Mouse (Mus musculus) spleen, embryonic (tissue): Measurements from ENCODE around the gene Slc2a9.

Experiments
- CTCF ChIA-PET: fragments of 350-600 bp; sonication (Branson Sonifier 250); formaldehyde crosslinking; loops from one replicate; lab custom pipeline; 2022; lab: Charles Lee

Gene Slc2a9

GRCm38 (mm10) chr5:38502992-38503391, at the start of gene Slc2a9:
Gene Slc2a9, minus strand, starts transcription at chr5:38503143.
- CTCF ChIA-PET = no interaction called here

GRCm38 (mm10) chr5:38552615-38553014, 49.7 kb upstream of the Slc2a9 start:
- CTCF ChIA-PET = no interaction called here

- CTCF ChIA-PET = no interaction called here
These were observed 47.4 kb upstream of the Slc2a9 start for GRCm38 (mm10) chr5:38550221-38550768.

GRCm38 (mm10) chr5:38549461-38549909, 46.5 kb upstream of the Slc2a9 start:
- CTCF ChIA-PET = no interaction called here

- CTCF ChIA-PET = no interaction called here
These were observed 44.4 kb upstream of the Slc2a9 start for GRCm38 (mm10) chr5:38547375-38547774.

GRCm38 (mm10) chr5:38544423-38545415, 41.8 kb upstream of the Slc2a9 start:
- CTCF ChIA-PET = no interaction called here

GRCm38 (mm10) chr5:38543496-38544217, 40.7 kb upstream of the Slc2a9 start:
- CTCF ChIA-PET = no interaction called here

- CTCF ChIA-PET = no interaction called here
These were observed 38.8 kb upstream of the Slc2a9 start for GRCm38 (mm10) chr5:38541728-38542127.

GRCm38 (mm10) chr5:38540898-38541297, 38.0 kb upstream of the Slc2a9 start:
- CTCF ChIA-PET = no interaction called here

- CTCF ChIA-PET = no interaction called here
These were observed 35.6 kb upstream of the Slc2a9 start for GRCm38 (mm10) chr5:38538508-38538907.

- CTCF ChIA-PET = no interaction called here
These were observed 34.9 kb upstream of the Slc2a9 start for GRCm38 (mm10) chr5:38537845-38538244.

GRCm38 (mm10) chr5:38536822-38537221, 33.9 kb upstream of the Slc2a9 start:
- CTCF ChIA-PET = no interaction called here

GRCm38 (mm10) chr5:38532084-38532483, 29.1 kb upstream of the Slc2a9 start:
- CTCF ChIA-PET = no interaction called here

GRCm38 (mm10) chr5:38529724-38530428, 26.9 kb upstream of the Slc2a9 start:
- CTCF ChIA-PET = no interaction called here

GRCm38 (mm10) chr5:38522977-38523376, 20.0 kb upstream of the Slc2a9 start:
- CTCF ChIA-PET = interaction anchor here (0.7 kb wide), 1 partner anchor 217 kb away, joined by 4 read pairs; no protein-coding TSS in a partner anchor

GRCm38 (mm10) chr5:38520838-38521237, 17.9 kb upstream of the Slc2a9 start:
- CTCF ChIA-PET = no interaction called here

- CTCF ChIA-PET = interaction anchor here (0.9 kb wide), 1 partner anchor 211 kb away, joined by 4 read pairs; no protein-coding TSS in a partner anchor
These were observed 13.3 kb upstream of the Slc2a9 start for GRCm38 (mm10) chr5:38516267-38516666.

GRCm38 (mm10) chr5:38512991-38513390, 10.0 kb upstream of the Slc2a9 start:
- CTCF ChIA-PET = no interaction called here

- CTCF ChIA-PET = no interaction called here
These were observed 6.6 kb upstream of the Slc2a9 start for GRCm38 (mm10) chr5:38509568-38509967.

GRCm38 (mm10) chr5:38505435-38505765, 2.5 kb upstream of the Slc2a9 start:
- CTCF ChIA-PET = no interaction called here

GRCm38 (mm10) chr5:38504747-38505434, 1.9 kb upstream of the Slc2a9 start:
- CTCF ChIA-PET = interaction anchor here (0.8 kb wide), 1 partner anchor 86 kb away, joined by 10 read pairs; no protein-coding TSS in a partner anchor
